Mouse (Mus musculus): ENCODE data around the gene Ccdc62. TPM values are rescaled to one million over a fixed set of nuclear protein-coding genes. Genes with fewer than 3 reads are reported as not detected.

Ccdc62 gene
- total RNA-seq, 2 experiments from 2014 or later: 1.4 to 1.8 TPM

GRCm38 (mm10) chr5:124004356-124005150 lies 74.1 kb downstream of the Ccdc62 start:
- DNase-seq: no peak

GRCm38 (mm10) chr5:124005151-124005500 lies 74.6 kb downstream of the Ccdc62 start:
- no peak for DNase-seq

GRCm38 (mm10) chr5:124005591-124005990 lies 75.1 kb downstream of the Ccdc62 start:
- no peak for DNase-seq

- DNase-seq: no peak
These were observed 75.8 kb downstream of the Ccdc62 start for GRCm38 (mm10) chr5:124006082-124006873.

GRCm38 (mm10) chr5:124006891-124007491 lies 76.5 kb downstream of the Ccdc62 start:
- DNase-seq: peak; percentile 42

- DNase-seq: no peak
These were observed 79.6 kb downstream of the Ccdc62 start for GRCm38 (mm10) chr5:124010077-124010476.

GRCm38 (mm10) chr5:124010910-124011655 lies 80.6 kb downstream of the Ccdc62 start:
- peak; percentile 46 for DNase-seq

GRCm38 (mm10) chr5:124011927-124012326 lies 81.4 kb downstream of the Ccdc62 start:
- DNase-seq: no peak

DNA sequence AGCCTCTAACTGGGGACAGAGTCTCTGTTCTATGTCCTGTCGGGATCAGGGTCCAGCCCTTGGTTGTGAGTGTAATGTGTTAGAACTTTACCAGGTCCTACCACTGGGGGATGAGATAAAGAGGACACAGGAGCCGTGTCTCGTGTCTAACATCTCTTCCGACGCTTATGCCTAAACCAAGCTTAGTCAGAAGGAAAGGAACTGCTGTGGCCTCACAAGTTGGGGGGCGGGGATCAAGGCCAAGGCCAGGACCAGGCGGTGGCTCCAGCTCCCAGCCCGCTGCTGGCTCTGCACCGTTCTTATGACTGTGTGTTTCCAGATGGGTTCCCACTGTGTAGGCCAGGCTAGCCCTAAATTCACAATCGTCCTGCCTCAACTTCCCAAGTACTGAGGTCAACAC lies 82.4 kb downstream of the Ccdc62 start:
- DNase-seq: no peak

DNA sequence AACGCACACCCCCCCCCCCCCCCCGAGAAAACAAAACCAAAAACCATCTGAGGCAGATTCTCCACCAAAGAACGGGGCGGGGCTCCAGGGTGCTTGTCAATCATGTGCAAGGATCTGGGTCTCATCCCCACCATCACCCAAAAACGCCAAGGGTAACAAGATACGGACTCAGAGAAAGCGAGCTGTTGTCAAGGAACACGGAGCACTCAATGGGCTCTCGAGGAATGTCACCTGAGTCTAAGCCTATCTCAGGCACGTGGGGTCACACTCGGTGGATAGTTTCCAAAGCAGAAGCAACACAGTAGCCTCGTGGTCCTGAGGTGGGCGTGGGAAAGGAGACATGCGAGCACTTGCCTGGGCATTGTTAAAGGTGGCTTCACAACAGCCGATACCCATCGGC lies 83.3 kb downstream of the Ccdc62 start:
- no peak for DNase-seq

GRCm38 (mm10) chr5:124014180-124014579 lies 83.7 kb downstream of the Ccdc62 start:
- DNase-seq: no peak

GRCm38 (mm10) chr5:124014791-124015251 lies 84.3 kb downstream of the Ccdc62 start:
- DNase-seq: no peak

DNA sequence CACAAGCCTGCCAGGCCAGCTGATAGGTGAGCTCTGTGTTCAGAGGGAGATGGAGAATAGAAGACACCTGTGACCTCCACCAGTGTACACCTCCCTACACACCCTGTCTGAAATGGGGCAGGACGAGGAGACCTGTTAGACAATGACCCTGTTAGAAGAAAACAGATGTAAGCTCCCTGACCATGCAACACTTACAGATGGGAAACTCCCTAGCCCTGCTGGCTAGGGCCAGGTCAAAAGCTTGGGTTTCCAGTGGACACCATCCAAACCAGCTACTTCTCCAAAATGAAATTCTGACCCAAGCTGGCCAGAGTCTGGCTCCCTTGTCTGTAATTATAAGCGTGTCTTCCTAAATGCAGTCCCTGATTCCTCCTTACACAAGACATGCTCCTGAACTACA lies 85.2 kb downstream of the Ccdc62 start:
- no peak for DNase-seq

DNA sequence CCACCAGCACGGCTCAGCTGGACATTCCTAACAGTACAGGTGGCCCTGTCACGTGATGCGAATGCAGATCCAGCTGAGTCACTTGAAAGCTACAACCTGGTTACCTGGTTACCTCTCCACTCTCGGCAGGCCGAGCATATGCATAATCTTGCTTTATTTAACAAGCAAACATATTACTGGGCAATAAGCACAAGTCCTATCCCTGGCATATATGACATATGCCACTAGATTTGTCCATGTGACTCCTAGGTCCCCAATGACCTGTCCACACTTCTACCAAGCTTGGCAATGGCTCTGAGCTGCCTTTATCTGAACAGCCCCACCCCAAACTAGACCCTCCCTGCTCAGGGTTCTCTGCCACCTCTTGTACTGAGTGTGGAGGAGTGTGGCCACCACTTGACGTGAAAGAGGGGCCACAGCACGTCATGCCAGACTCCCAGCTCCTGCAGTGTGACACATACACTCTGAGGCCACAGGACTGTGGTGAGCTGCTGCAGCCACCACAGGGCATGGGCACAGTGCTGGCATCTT lies 85.9 kb downstream of the Ccdc62 start:
- DNase-seq: no peak

GRCm38 (mm10) chr5:124017941-124018340 lies 87.5 kb downstream of the Ccdc62 start:
- DNase-seq: no peak

DNA sequence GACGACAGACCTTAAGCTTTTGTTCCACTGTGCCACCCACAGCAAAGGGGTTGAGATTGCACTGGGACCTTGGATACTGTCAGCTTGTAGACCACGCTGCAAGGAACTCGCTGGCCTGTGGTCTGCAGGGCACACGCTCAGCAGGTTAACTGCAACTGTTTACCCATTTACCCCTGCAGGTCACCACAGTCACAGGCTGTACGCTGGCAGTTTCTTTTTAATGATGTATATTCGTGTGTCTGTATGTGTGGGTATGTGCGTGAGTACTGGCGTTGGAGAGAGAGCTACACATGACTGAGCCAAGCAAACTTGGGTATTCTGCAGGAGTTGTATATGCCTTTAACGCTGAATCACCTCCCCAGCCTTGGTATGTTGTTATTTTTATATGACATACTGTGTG lies 88.2 kb downstream of the Ccdc62 start:
- no peak for DNase-seq

Small RNAs within 50 kb of the gene (microRNA-seq; reads per million reads assigned to microRNA genes)
- 0 reads per million in 2 experiments for gene Mir7032 (ENCODE audit: borderline replicate concordance in 2 of 2)

Other genes with a start within 250 kb of the Ccdc62 start
- gene Clip1, start 246.1 kb upstream of the Ccdc62 start, total RNA-seq (2021): 100 to 1,000 TPM; 208 to 217 TPM
- 10 to 100 TPM; 16.2 to 17.4 TPM for gene Zcchc8, start 209.6 kb upstream of the Ccdc62 start, total RNA-seq (2021)
- 10 to 100 TPM; 31.5 to 36.2 TPM for gene Rsrc2, start 181.3 kb upstream of the Ccdc62 start, total RNA-seq (2021)
- gene Kntc1, start 181.0 kb upstream of the Ccdc62 start, total RNA-seq (2021): under 1 TPM; 0.28 to 0.99 TPM
- gene Hcar2, start 65.2 kb upstream of the Ccdc62 start, total RNA-seq (2021): under 1 TPM in 1 of 2 experiments, not detected in 1; 0.75 TPM
- 1 to 10 TPM in 1 of 2 experiments, under 1 TPM in 1; 0.18 to 1.2 TPM for gene Hcar1, start 50.7 kb upstream of the Ccdc62 start, total RNA-seq (2021)
- gene Denr, start 23.5 kb upstream of the Ccdc62 start, total RNA-seq (2021): 10 to 100 TPM; 40.5 to 44.6 TPM
- gene Gm43518, start 3.3 kb upstream of the Ccdc62 start, total RNA-seq (2021): not detected
- gene Hip1r, start 42.9 kb downstream of the Ccdc62 start, total RNA-seq (2021): 1 to 10 TPM; 6.2 to 6.6 TPM
- gene Vps37b, start 101.6 kb downstream of the Ccdc62 start, total RNA-seq (2021): 1 to 10 TPM; 4.2 to 6.3 TPM
- 1 to 10 TPM; 7.9 to 9.5 TPM for gene Abcb9, start 165.1 kb downstream of the Ccdc62 start, total RNA-seq (2021)
- 10 to 100 TPM; 10.0 to 10.4 TPM for gene Ogfod2, start 181.6 kb downstream of the Ccdc62 start, total RNA-seq (2021)
- gene Arl6ip4, start 185.4 kb downstream of the Ccdc62 start, total RNA-seq (2021): 10 to 100 TPM; 36.0 to 40.9 TPM